Mouse (Mus musculus): ENCODE measurements around the gene Ccng2. TPM values are rescaled to one million over a fixed set of nuclear protein-coding genes. Genes with fewer than 3 reads are reported as not detected.

The Ccng2 gene
- polyA plus RNA-seq, 1 experiment from 2014 or later: 38.4 TPM

- Histone ChIP-seq H3K36me3 (ENCODE audit: control insufficient read depth, insufficient read depth, low read length) (no peaks in the 10 kb centered on the region), H3K9ac (replicated peaks; ENCODE audit: low read depth, low read length) (no peak overlapping the region), H3K4me1 (ENCODE audit: control insufficient read depth, insufficient read depth, low read length) (no peaks in the 10 kb centered on the region), H3K4me3 (ENCODE audit: low read depth, low read length) (no peak overlapping the region), H3K9me3 (ENCODE audit: control insufficient read depth, low read depth, low read length) (no peaks in the 10 kb centered on the region), H3K4me2 (replicated peaks; ENCODE audit: low read depth, low read length) (no peak overlapping the region), H3K27me3 (ENCODE audit: control insufficient read depth, insufficient read depth, low read length) (no peaks in the 10 kb centered on the region), H3K27ac (ENCODE audit: low read length) (no peak overlapping the region)
- WGBS: 68% methylated on average over 5 of the region's 5 CpGs
- no peak for ATAC-seq (ENCODE audit: insufficient number of reproducible peaks, insufficient read depth, low FRiP score, low read depth)
Observed at GRCm38 (mm10) chr5:93296341-93296746, 29.3 kb downstream of the Ccng2 start.

- no peak overlapping the region for H3K4me3 ChIP-seq (ENCODE audit: low read depth, low read length)
- no peaks in the 10 kb centered on the region for H3K9me3 ChIP-seq (ENCODE audit: control insufficient read depth, low read depth, low read length)
- H3K36me3 ChIP-seq (ENCODE audit: control insufficient read depth, insufficient read depth, low read length): no peaks in the 10 kb centered on the region
- H3K4me2 ChIP-seq (replicated peaks; ENCODE audit: low read depth, low read length): no peak overlapping the region
- no peak for ATAC-seq (ENCODE audit: insufficient number of reproducible peaks, insufficient read depth, low FRiP score, low read depth)
- H3K4me1 ChIP-seq (ENCODE audit: control insufficient read depth, insufficient read depth, low read length): no peaks in the 10 kb centered on the region
- WGBS: 42% methylated on average over 4 of the region's 4 CpGs
- no peak overlapping the region for H3K9ac ChIP-seq (replicated peaks; ENCODE audit: low read depth, low read length)
- H3K27me3 ChIP-seq (ENCODE audit: control insufficient read depth, insufficient read depth, low read length): no peaks in the 10 kb centered on the region
- no peak overlapping the region for H3K27ac ChIP-seq (ENCODE audit: low read length)
Observed at GRCm38 (mm10) chr5:93296754-93297153, 29.7 kb downstream of the Ccng2 start.

GRCm38 (mm10) chr5:93297311-93297710, 30.3 kb downstream of the Ccng2 start:
- no peak overlapping the region for H3K4me2 ChIP-seq (replicated peaks; ENCODE audit: low read depth, low read length)
- no peak for ATAC-seq (ENCODE audit: insufficient number of reproducible peaks, insufficient read depth, low FRiP score, low read depth)
- no peak overlapping the region for H3K4me3 ChIP-seq (ENCODE audit: low read depth, low read length)
- no peak overlapping the region for H3K9ac ChIP-seq (replicated peaks; ENCODE audit: low read depth, low read length)
- no peaks in the 10 kb centered on the region for H3K9me3 ChIP-seq (ENCODE audit: control insufficient read depth, low read depth, low read length)
- 78% methylated on average over 3 of the region's 3 CpGs for WGBS
- H3K4me1 ChIP-seq (ENCODE audit: control insufficient read depth, insufficient read depth, low read length): no peaks in the 10 kb centered on the region
- no peak overlapping the region for H3K27ac ChIP-seq (ENCODE audit: low read length)
- no peaks in the 10 kb centered on the region for H3K27me3 ChIP-seq (ENCODE audit: control insufficient read depth, insufficient read depth, low read length)
- no peaks in the 10 kb centered on the region for H3K36me3 ChIP-seq (ENCODE audit: control insufficient read depth, insufficient read depth, low read length)

- H3K4me1 ChIP-seq (ENCODE audit: control insufficient read depth, insufficient read depth, low read length): no peaks in the 10 kb centered on the region
- no peak overlapping the region for H3K4me2 ChIP-seq (replicated peaks; ENCODE audit: low read depth, low read length)
- H3K27me3 ChIP-seq (ENCODE audit: control insufficient read depth, insufficient read depth, low read length): no peaks in the 10 kb centered on the region
- H3K36me3 ChIP-seq (ENCODE audit: control insufficient read depth, insufficient read depth, low read length): no peaks in the 10 kb centered on the region
- H3K9me3 ChIP-seq (ENCODE audit: control insufficient read depth, low read depth, low read length): no peaks in the 10 kb centered on the region
- no peak overlapping the region for H3K9ac ChIP-seq (replicated peaks; ENCODE audit: low read depth, low read length)
- no peak overlapping the region for H3K4me3 ChIP-seq (ENCODE audit: low read depth, low read length)
- no peak overlapping the region for H3K27ac ChIP-seq (ENCODE audit: low read length)
- ATAC-seq (ENCODE audit: insufficient number of reproducible peaks, insufficient read depth, low FRiP score, low read depth): no peak
- 68% methylated on average over 2 of the region's 2 CpGs for WGBS
Observed at GRCm38 (mm10) chr5:93305126-93305830, 38.2 kb downstream of the Ccng2 start.

GRCm38 (mm10) chr5:93308909-93309308, 41.9 kb downstream of the Ccng2 start:
- H3K9me3 ChIP-seq (ENCODE audit: control insufficient read depth, low read depth, low read length): no peaks in the 10 kb centered on the region
- no peak overlapping the region for H3K4me2 ChIP-seq (replicated peaks; ENCODE audit: low read depth, low read length)
- ATAC-seq (ENCODE audit: insufficient number of reproducible peaks, insufficient read depth, low FRiP score, low read depth): no peak
- H3K27me3 ChIP-seq (ENCODE audit: control insufficient read depth, insufficient read depth, low read length): no peaks in the 10 kb centered on the region
- H3K36me3 ChIP-seq (ENCODE audit: control insufficient read depth, insufficient read depth, low read length): no peaks in the 10 kb centered on the region
- no peak overlapping the region for H3K4me3 ChIP-seq (ENCODE audit: low read depth, low read length)
- H3K9ac ChIP-seq (replicated peaks; ENCODE audit: low read depth, low read length): no peak overlapping the region
- no peak overlapping the region for H3K27ac ChIP-seq (ENCODE audit: low read length)
- 82% methylated on average over 2 of the region's 2 CpGs for WGBS
- H3K4me1 ChIP-seq (ENCODE audit: control insufficient read depth, insufficient read depth, low read length): no peaks in the 10 kb centered on the region

- no peak for ATAC-seq (ENCODE audit: insufficient number of reproducible peaks, insufficient read depth, low FRiP score, low read depth)
- 46% methylated on average over 1 of the region's 1 CpGs for WGBS
- Histone ChIP-seq H3K9me3 (ENCODE audit: control insufficient read depth, low read depth, low read length) (no peaks in the 10 kb centered on the region), H3K4me1 (ENCODE audit: control insufficient read depth, insufficient read depth, low read length) (no peaks in the 10 kb centered on the region), H3K36me3 (ENCODE audit: control insufficient read depth, insufficient read depth, low read length) (no peaks in the 10 kb centered on the region), H3K4me2 (replicated peaks; ENCODE audit: low read depth, low read length) (no peak overlapping the region), H3K9ac (replicated peaks; ENCODE audit: low read depth, low read length) (no peak overlapping the region), H3K27ac (ENCODE audit: low read length) (no peak overlapping the region), H3K27me3 (ENCODE audit: control insufficient read depth, insufficient read depth, low read length) (no peaks in the 10 kb centered on the region), H3K4me3 (ENCODE audit: low read depth, low read length) (no peak overlapping the region)
Observed at GRCm38 (mm10) chr5:93323320-93324001, 56.4 kb downstream of the Ccng2 start.

Other genes starting within 250 kb of the Ccng2 start
- gene Sowahb, start 222.2 kb upstream of the Ccng2 start, polyA plus RNA-seq (2014; fragmentation: Nextera tagmentation; extraction: Ambion mirVana): 1.4 and 1.5 TPM in 2 replicates
- 176 and 186 TPM in 2 replicates for gene Sept11, start 173.8 kb upstream of the Ccng2 start, polyA plus RNA-seq (2014; fragmentation: Nextera tagmentation; extraction: Ambion mirVana)
- 127 and 145 TPM in 2 replicates for gene Ccni, start 60.8 kb upstream of the Ccng2 start, polyA plus RNA-seq (2014; fragmentation: Nextera tagmentation; extraction: Ambion mirVana)
- gene 2010109A12Rik, start 60.7 kb upstream of the Ccng2 start, polyA plus RNA-seq (2014; fragmentation: Nextera tagmentation; extraction: Ambion mirVana): 2.6 and 2.9 TPM in 2 replicates